Mouse (Mus musculus) lung, embryonic 16.5 days (tissue): Measurements from ENCODE around the gene Inka2. TPM values are rescaled to one million over a fixed set of nuclear protein-coding genes. Genes with fewer than 3 reads are reported as not detected.

Experiments
- ATAC-seq: fragments of 200-750 bp; cut with Nextera tagmentation; 2 replicates; pipeline ENCODE4 v1.8.0; 2017; ENCODE audit warnings: low read depth, mild to moderate bottlenecking, moderate library complexity
- H3K27ac ChIP-seq: fragments of 300-500 bp; sonication (generic); 2 replicates; pipeline ENCODE4 v1.5.1; 2014; ENCODE audit warnings: mild to moderate bottlenecking, control low read depth, low read length
- H3K27me3 ChIP-seq: fragments of 300-500 bp; sonication (generic); 2 replicates; pipeline ENCODE4 v1.6.1; 2014; ENCODE audit warnings: low read depth, low read length, mixed read lengths; ENCODE audit not compliant: control insufficient read depth, insufficient read depth
- H3K36me3 ChIP-seq: fragments of 300-500 bp; sonication (generic); 2 replicates; pipeline ENCODE4 v1.6.1; 2014; ENCODE audit warnings: low read length; ENCODE audit not compliant: control insufficient read depth, insufficient read depth
- H3K4me1 ChIP-seq: fragments of 300-500 bp; sonication (generic); replicated peaks from 2 replicates; pipeline ENCODE4 v1.6.1; 2014; ENCODE audit warnings: low read length, mixed read lengths; ENCODE audit not compliant: control insufficient read depth, insufficient read depth
- H3K4me2 ChIP-seq: fragments of 300-500 bp; sonication (generic); 2 replicates; pipeline ENCODE4 v1.6.1; 2014; ENCODE audit warnings: low read depth, low read length, control low read depth
- H3K4me3 ChIP-seq: fragments of 300-500 bp; sonication (generic); 2 replicates; pipeline ENCODE4 v1.5.1; 2014; ENCODE audit warnings: mild to moderate bottlenecking, low read length, control low read depth
- H3K9ac ChIP-seq: fragments of 300-500 bp; sonication (generic); 2 replicates; pipeline ENCODE4 v1.6.1; 2014; ENCODE audit warnings: low read length, control low read depth
- H3K9me3 ChIP-seq: fragments of 300-500 bp; sonication (generic); 2 replicates; pipeline ENCODE4 v1.6.1; 2016; ENCODE audit warnings: low read length; ENCODE audit not compliant: control insufficient read depth
- WGBS: fragments of 180-500 bp; shearing (Covaris S2); extraction: QIAGEN DNeasy Blood & Tissue Kit; methylation state at CpG from one replicate; pipeline ENCODE4 v1.1.7; 2014; 5-methylcytosine and 5-hydroxymethylcytosine counted together
- polyA plus RNA-seq: library from polyadenylated mRNA; unstranded; fragments of >200 nt; fragmentation: Nextera tagmentation; extraction: Ambion mirVana; gene quantifications from 2 replicates; pipeline ENCODE4 v1.2.1, GENCODE M21; 2015

The Inka2 gene
- polyA plus RNA-seq, 1 experiment from 2014 or later = 2.5 TPM

DNA sequence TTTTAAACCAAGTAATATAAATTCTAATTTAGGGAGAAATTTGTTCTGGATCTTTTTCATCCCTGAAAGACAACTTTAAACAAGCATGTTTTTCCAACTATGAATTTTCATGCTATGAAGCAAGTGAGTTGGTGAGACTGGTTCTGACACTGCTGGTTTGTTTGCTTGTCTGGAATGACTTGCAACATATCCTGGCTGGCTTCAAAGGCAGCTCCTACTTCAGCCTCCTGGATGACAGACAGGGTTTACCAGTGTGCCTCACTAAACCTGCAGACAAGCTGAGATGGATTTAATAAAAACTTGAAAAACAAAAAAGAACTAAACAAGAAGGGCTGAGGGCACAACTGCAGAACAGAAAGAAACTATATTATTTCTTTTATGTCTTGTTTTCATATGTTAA, 53.7 kb downstream of the Inka2 start:
- H3K27ac ChIP-seq = no peak overlapping the region
- ATAC-seq = no peak
- no peak overlapping the region for H3K4me2 ChIP-seq
- no peaks in the 10 kb centered on the region for H3K9me3 ChIP-seq
- peaks cover 5% of the 10 kb centered on the region for H3K4me1 ChIP-seq
- H3K27me3 ChIP-seq = no peaks in the 10 kb centered on the region
- H3K9ac ChIP-seq = no peak overlapping the region
- H3K4me3 ChIP-seq = no peak overlapping the region
- H3K36me3 ChIP-seq = no peaks in the 10 kb centered on the region

DNA sequence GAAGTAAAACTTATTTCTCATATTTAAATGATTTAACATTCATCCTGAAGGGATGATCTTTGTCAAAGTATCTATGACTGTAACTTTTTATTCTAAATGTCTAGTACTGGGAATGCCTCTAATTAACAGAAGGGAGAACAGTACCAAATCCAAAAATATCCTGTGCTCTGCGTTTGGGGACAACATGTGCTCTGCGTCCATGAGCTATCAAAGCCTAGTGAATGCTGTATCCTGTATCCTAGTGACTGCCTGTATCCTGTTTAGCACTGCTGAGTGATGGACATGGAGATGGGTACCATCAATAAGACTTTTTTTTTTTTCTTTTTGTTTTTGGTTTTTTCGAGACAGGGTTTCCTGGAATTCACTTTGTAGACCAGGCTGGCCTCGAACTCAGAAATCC, 54.3 kb downstream of the Inka2 start:
- Histone ChIP-seq H3K4me2 (no peak overlapping the region), H3K27me3 (no peaks in the 10 kb centered on the region), H3K9ac (no peak overlapping the region), H3K4me3 (no peak overlapping the region), H3K27ac (no peak overlapping the region), H3K9me3 (no peaks in the 10 kb centered on the region), H3K36me3 (no peaks in the 10 kb centered on the region), H3K4me1 (peaks cover 9% of the 10 kb centered on the region)
- WGBS = 78% methylated on average over 4 of the region's 4 CpGs
- ATAC-seq = no peak

DNA sequence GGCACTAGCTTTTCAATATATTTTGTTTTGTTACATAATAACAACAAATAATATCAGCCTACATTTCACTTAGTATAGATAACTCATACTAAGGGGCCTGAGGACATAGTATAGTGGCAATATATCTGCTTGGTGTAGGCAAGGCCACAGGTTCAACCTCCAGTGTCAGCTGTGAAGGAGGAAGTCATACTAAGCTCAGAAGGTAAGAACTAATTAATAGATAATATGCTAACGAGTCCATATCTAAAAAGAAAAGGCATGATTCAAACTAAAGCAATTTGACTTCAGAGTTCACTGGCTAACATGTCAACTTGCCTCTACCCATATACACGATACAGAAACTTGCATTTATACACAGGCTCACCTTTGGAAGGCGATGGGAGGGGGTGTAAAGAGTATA, 55.7 kb downstream of the Inka2 start:
- ATAC-seq = no peak
- WGBS = 92% methylated on average over 3 of the region's 3 CpGs
- H3K4me3 ChIP-seq = no peak overlapping the region

DNA sequence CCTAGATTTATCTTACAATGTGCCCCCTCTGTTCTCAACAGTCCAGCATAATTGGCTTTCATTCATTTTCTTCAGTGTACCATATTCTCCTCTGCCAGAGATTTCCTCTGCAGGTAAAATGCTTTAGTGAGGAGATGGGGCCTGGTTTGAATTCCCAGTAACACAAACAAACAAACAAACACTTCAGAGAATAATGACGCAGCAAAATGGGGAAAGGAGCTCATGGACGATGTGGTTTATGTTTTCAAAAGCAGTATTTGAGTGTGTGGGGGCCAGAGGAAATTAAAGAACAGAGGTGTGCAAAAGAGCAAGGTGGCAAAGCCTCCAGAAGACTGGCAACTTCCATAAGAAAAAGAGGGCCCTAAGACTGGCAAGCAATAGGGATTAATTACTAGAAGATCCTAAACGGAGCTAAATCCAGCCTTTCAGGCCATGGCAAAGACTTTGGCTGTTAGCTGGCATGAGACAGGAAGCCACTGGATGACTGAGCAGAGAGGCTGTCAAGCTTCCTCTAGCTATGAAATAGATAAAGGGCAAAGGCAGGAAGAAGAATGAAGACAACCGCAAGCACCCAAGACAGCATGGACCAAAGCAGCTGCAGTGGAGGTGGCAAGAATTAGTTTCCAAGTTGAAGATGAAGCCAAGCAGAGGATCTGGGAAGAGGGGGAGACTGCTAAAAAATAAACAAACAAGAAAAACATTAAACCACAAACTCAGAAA, 58.9 kb downstream of the Inka2 start:
- Histone ChIP-seq H3K4me2 (no peak overlapping the region), H3K9ac (no peak overlapping the region), H3K4me3 (no peak overlapping the region), H3K4me1 (peaks cover 4% of the 10 kb centered on the region; the same call in 1 of the 2 replicates), H3K27me3 (no peaks in the 10 kb centered on the region), H3K36me3 (no peaks in the 10 kb centered on the region), H3K27ac (no peak overlapping the region), H3K9me3 (no peaks in the 10 kb centered on the region)
- 65% methylated on average over 4 of the region's 4 CpGs for WGBS
- no peak for ATAC-seq

More for the DNA sequence above, 55.7 kb downstream of the Inka2 start:
- no peaks in the 10 kb centered on the region for H3K36me3 ChIP-seq
- no peak overlapping the region for H3K4me2 ChIP-seq
- no peak overlapping the region for H3K27ac ChIP-seq
- H3K27me3 ChIP-seq = no peaks in the 10 kb centered on the region
- H3K4me1 ChIP-seq = peaks cover 9% of the 10 kb centered on the region
- no peaks in the 10 kb centered on the region for H3K9me3 ChIP-seq
- H3K9ac ChIP-seq = no peak overlapping the region

DNA sequence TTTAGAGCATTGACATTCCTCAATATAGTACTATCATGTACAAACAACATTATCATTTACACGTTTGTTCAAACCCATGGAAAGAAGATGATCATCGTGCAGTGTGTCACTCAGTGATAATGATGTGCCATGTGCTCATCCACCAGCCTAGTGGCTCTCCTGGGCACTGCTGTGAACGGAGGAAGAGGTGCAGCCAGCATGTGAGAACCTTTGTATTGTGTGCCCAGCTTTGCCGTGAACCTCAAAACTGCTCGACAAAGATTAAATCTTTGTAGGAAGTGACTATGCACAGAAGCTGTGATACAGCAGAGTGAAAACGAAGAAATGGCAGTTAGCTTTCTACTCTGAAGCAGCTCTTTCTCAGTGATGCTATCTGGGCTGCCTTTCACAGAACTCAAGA, 64.1 kb downstream of the Inka2 start:
- no peaks in the 10 kb centered on the region for H3K36me3 ChIP-seq
- H3K4me2 ChIP-seq = no peak overlapping the region
- 74% methylated on average over 6 of the region's 6 CpGs for WGBS
- H3K27me3 ChIP-seq = no peaks in the 10 kb centered on the region
- H3K4me1 ChIP-seq = peaks cover under 1% of the 10 kb centered on the region; the same call in 1 of the 2 replicates
- H3K4me3 ChIP-seq = no peak overlapping the region
- no peak for ATAC-seq
- H3K9ac ChIP-seq = no peak overlapping the region
- H3K27ac ChIP-seq = no peak overlapping the region
- H3K9me3 ChIP-seq = no peaks in the 10 kb centered on the region

DNA sequence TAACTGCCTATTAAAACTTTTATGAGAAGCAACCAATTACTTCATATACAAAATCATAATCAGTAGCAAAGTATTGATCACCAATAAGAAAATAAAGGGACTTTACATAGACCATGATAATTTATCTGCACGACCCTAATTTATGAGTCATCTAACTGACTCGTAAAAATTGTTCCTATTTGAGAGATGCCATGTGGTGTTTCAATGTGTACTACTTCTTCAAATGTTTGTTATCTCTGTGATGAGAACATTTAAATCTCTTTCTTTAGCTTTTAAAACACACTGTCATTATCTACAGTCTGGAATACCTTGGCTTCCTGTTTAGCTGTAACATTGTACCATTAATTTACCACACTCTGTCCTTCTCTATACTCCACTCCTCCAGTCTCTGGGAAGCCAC, 65.0 kb downstream of the Inka2 start:
- H3K9me3 ChIP-seq = no peaks in the 10 kb centered on the region
- H3K4me2 ChIP-seq = no peak overlapping the region
- H3K4me3 ChIP-seq = no peak overlapping the region
- H3K36me3 ChIP-seq = no peaks in the 10 kb centered on the region
- H3K27ac ChIP-seq = no peak overlapping the region
- WGBS = 81% methylated on average over 2 of the region's 2 CpGs
- H3K4me1 ChIP-seq = no peaks in the 10 kb centered on the region
- ATAC-seq = no peak
- H3K9ac ChIP-seq = no peak overlapping the region
- no peaks in the 10 kb centered on the region for H3K27me3 ChIP-seq

Other genes with a start within 250 kb of the Inka2 start
- gene Ddx20, start 17.0 kb upstream of the Inka2 start, polyA plus RNA-seq = 36.5 and 37.0 TPM in 2 replicates
- 126 and 130 TPM in 2 replicates for gene Rap1a, start 96.7 kb downstream of the Inka2 start, polyA plus RNA-seq
- 0.45 TPM in 2 replicates for gene Adora3, start 166.3 kb downstream of the Inka2 start, polyA plus RNA-seq
- not detected in 2 replicates for gene Tmigd3, start 166.3 kb downstream of the Inka2 start, polyA plus RNA-seq
- gene I830077J02Rik, start 228.1 kb downstream of the Inka2 start, polyA plus RNA-seq = 0.93 TPM in 2 replicates